Mouse (Mus musculus): ENCODE results near the gene Fhit. TPM values are rescaled to one million over a fixed set of nuclear protein-coding genes. Genes with fewer than 3 reads are reported as not detected.
A peak's percentile ranks its signal among the peaks of the same experiment; 100 is the strongest.

Gene Fhit
- polyA plus RNA-seq, 1 experiment from 2014 or later, result 8.1 TPM

DNA sequence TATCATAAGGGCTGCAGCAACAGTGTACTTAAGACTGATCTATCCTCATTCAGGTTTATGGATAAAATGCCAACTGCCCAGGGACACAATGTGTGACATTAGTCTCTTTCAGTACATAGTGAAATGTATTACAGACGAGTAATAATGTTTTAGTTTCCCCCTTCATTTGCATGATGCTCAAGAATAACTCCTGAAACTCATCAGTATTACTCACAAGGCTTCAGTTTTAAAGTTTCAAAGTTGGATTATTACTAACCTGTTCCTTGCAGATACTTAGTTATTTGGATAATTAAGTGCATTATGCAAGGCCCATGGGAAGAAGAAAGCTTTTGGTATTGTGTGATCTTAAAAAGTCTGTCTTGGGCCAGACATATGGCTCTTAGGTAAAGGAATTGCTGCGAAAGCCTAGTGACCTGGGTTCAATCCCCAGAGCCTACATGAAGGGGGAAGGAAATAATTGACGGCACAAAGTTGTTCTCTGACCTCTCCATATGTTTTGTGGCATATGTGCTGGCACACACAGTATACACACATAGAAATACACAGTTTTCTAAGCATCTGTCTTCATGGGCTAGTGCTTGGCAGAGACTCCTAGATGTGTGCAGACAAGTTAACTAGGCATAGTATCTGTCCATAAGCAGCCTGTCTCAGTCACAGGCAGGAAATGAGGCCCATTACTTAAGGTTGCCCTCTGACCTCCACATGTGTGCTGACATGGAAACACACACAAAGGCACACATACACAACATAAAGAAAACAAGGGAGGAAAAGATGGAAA, 287.1 kb downstream of the Fhit start:
- no peak overlapping the region for H3K9ac ChIP-seq (ENCODE audit: low read length)
- 0 out of 2 replicates have a peak, but pooled peaks have one; percentile 55 for ATAC-seq

DNA sequence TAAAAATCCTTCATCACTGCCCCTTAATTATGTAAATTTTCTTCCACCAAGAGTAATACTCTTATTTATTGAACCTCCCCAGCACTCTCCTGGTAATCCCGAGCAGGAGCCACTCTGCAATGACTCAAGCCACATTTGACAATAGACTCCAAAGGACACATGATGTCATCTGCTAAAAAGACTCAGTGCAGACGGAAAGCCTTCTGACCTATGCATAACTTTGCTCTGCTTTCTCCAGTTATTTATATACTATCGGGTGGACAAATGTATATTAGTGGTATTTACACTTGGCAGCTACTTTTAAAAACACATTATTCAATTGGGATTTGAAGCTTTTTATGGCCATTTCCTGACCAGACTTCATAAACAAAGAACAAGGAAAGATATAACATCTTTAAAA, 304.2 kb downstream of the Fhit start:
- no peak for DNase-seq (ENCODE audit: low spot score)
- Histone ChIP-seq H3K27ac (ENCODE audit: low read depth, low read length) (no peak overlapping the region), H3K9me3 (replicated peaks; ENCODE audit: control insufficient read depth, low read length) (no peaks in the 10 kb centered on the region), H3K4me1 (ENCODE audit: control insufficient read depth, insufficient read depth, low read length) (no peaks in the 10 kb centered on the region), H3K27me3 (replicated peaks; ENCODE audit: control insufficient read depth, insufficient read depth, low read length) (no peaks in the 10 kb centered on the region), H3K4me3 (ENCODE audit: low read depth, low read length) (no peak overlapping the region), H3K4me2 (ENCODE audit: low read length) (no peak overlapping the region), H3K9ac (ENCODE audit: low read length) (no peak overlapping the region), H3K36me3 (ENCODE audit: control insufficient read depth, insufficient read depth, low read length) (no peaks in the 10 kb centered on the region)
- ATAC-seq, result no peak
- 73% methylated on average over 3 of the region's 3 CpGs for WGBS

More for the DNA sequence above, 287.1 kb downstream of the Fhit start:
- H3K4me2 ChIP-seq (ENCODE audit: low read length), result no peak overlapping the region
- no peaks in the 10 kb centered on the region for H3K27me3 ChIP-seq (replicated peaks; ENCODE audit: control insufficient read depth, insufficient read depth, low read length)
- H3K4me1 ChIP-seq (ENCODE audit: control insufficient read depth, insufficient read depth, low read length), result no peaks in the 10 kb centered on the region
- no peak overlapping the region for H3K27ac ChIP-seq (ENCODE audit: low read depth, low read length)
- WGBS, result 85% methylated on average over 3 of the region's 3 CpGs
- no peaks in the 10 kb centered on the region for H3K9me3 ChIP-seq (replicated peaks; ENCODE audit: control insufficient read depth, low read length)
- DNase-seq (ENCODE audit: low spot score), result no peak
- no peak overlapping the region for H3K4me3 ChIP-seq (ENCODE audit: low read depth, low read length)
- H3K36me3 ChIP-seq (ENCODE audit: control insufficient read depth, insufficient read depth, low read length), result no peaks in the 10 kb centered on the region

DNA sequence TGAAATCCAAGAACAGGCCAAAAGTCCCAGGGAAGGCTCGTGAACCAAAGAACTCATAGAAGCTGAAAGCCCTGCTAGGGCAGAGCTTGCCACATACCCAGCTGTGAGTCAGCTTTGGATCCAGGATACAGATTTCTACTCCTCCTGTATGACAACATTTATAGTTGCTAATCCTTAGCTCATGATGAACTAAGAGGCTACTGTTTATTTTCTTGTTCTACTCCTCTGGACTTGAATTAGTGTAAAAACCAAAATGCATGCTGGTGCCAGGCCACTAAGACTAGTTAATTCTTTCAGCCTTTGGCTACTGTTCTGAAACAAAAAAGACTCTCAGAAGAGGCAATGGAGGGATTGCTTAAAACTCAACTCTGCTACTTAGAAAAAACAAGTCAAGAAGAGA, 309.9 kb downstream of the Fhit start:
- H3K9me3 ChIP-seq (replicated peaks; ENCODE audit: control insufficient read depth, low read length), result no peaks in the 10 kb centered on the region
- no peak overlapping the region for H3K27ac ChIP-seq (ENCODE audit: low read depth, low read length)
- WGBS, result 88% methylated on average over 1 of the region's 1 CpGs

DNA sequence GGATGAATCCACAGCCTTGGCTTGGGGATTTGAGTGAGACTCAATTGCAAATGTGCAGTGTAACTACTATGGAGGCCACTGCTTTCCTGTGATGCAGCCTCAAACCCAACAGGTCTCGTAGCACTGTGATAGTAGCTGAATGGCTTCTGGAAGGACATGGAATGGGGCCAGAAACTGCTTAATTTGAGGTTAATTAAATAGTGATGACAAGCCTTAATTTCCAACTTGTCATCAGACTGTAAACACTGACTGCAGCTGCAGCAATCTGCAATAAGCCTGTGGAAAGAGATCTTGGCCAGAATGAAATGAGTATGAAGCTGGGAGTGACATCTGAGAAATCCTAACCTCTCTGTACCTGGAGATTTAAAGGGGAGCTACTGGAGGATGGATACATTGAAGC, 325.8 kb downstream of the Fhit start:
- DNase-seq (ENCODE audit: low spot score) (peak; percentile 70), ATAC-seq (peak; percentile 44; the same call in 1 of the 2 replicates)
- Histone ChIP-seq H3K27ac (ENCODE audit: low read depth, low read length) (no peak overlapping the region), H3K4me3 (ENCODE audit: low read depth, low read length) (no peak overlapping the region), H3K4me2 (ENCODE audit: low read length) (no peak overlapping the region), H3K9ac (ENCODE audit: low read length) (no peak overlapping the region), H3K9me3 (replicated peaks; ENCODE audit: control insufficient read depth, low read length) (no peaks in the 10 kb centered on the region), H3K27me3 (replicated peaks; ENCODE audit: control insufficient read depth, insufficient read depth, low read length) (no peaks in the 10 kb centered on the region), H3K36me3 (ENCODE audit: control insufficient read depth, insufficient read depth, low read length) (no peaks in the 10 kb centered on the region), H3K4me1 (ENCODE audit: control insufficient read depth, insufficient read depth, low read length) (no peaks in the 10 kb centered on the region)
- 24% methylated on average over 1 of the region's 1 CpGs for WGBS

More for the DNA sequence above, 309.9 kb downstream of the Fhit start:
- Histone ChIP-seq H3K36me3 (ENCODE audit: control insufficient read depth, insufficient read depth, low read length) (no peaks in the 10 kb centered on the region), H3K9ac (ENCODE audit: low read length) (no peak overlapping the region), H3K4me2 (ENCODE audit: low read length) (no peak overlapping the region), H3K4me3 (ENCODE audit: low read depth, low read length) (no peak overlapping the region), H3K27me3 (replicated peaks; ENCODE audit: control insufficient read depth, insufficient read depth, low read length) (no peaks in the 10 kb centered on the region), H3K4me1 (ENCODE audit: control insufficient read depth, insufficient read depth, low read length) (no peaks in the 10 kb centered on the region)
- DNase-seq (ENCODE audit: low spot score) (no peak), ATAC-seq (no peak)

DNA sequence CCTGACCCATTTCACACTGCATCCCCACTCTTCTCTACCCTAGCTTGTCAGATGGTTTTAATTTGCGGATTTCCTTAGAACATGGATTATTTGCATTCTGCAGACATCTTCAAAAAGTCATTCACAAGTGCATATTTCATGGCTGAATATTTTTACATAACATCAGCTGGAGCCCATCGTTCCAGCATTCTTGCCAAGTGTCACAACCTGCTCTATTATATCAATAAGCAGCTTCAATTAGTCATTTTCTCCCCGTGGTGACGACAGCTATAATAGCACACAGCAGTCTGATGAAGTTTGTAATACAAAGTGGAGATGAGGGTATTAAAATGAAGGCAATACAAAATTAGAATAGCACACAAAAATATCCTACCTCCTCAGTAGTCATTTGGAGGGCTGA, 337.0 kb downstream of the Fhit start:
- peak; percentile 61; the same call in 1 of the 2 replicates for ATAC-seq
- 29% methylated on average over 4 of the region's 4 CpGs for WGBS

DNA sequence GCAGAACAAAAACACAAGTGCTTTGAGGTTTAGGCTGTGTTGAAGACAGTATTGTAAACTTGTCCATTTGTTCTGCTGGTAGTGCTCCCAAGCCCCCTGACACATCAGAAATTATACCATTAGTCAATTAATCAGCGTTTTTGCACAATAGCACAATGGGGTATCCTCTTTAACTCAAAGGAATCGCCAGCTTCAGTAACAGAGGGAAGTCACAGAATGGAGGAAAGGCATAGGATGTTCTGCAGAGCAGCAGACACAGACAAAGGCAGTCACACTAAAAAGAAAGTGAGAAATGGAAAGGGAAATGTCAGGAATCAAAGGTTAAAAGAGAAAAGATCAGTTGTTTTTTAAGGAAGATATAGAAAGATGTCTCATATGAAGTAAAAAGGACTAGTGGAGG, 348.3 kb downstream of the Fhit start:
- Histone ChIP-seq H3K27ac (ENCODE audit: low read depth, low read length) (no peak overlapping the region; the same call in 1 of the 2 replicates), H3K4me3 (ENCODE audit: low read depth, low read length) (no peak overlapping the region), H3K27me3 (replicated peaks; ENCODE audit: control insufficient read depth, insufficient read depth, low read length) (no peaks in the 10 kb centered on the region), H3K4me2 (ENCODE audit: low read length) (no peak overlapping the region), H3K36me3 (ENCODE audit: control insufficient read depth, insufficient read depth, low read length) (no peaks in the 10 kb centered on the region), H3K9ac (ENCODE audit: low read length) (no peak overlapping the region), H3K9me3 (replicated peaks; ENCODE audit: control insufficient read depth, low read length) (no peaks in the 10 kb centered on the region), H3K4me1 (ENCODE audit: control insufficient read depth, insufficient read depth, low read length) (no peaks in the 10 kb centered on the region; the same call in 1 of the 2 replicates)
- ATAC-seq, result peak; percentile 37
- DNase-seq (ENCODE audit: low spot score), result peak; percentile 65
- WGBS, result 3% methylated on average over 2 of the region's 2 CpGs

More for the DNA sequence above, 337.0 kb downstream of the Fhit start:
- Histone ChIP-seq H3K27me3 (replicated peaks; ENCODE audit: control insufficient read depth, insufficient read depth, low read length) (no peaks in the 10 kb centered on the region), H3K9me3 (replicated peaks; ENCODE audit: control insufficient read depth, low read length) (no peaks in the 10 kb centered on the region), H3K4me2 (ENCODE audit: low read length) (no peak overlapping the region), H3K9ac (ENCODE audit: low read length) (no peak overlapping the region), H3K27ac (ENCODE audit: low read depth, low read length) (no peak overlapping the region), H3K36me3 (ENCODE audit: control insufficient read depth, insufficient read depth, low read length) (no peaks in the 10 kb centered on the region), H3K4me1 (ENCODE audit: control insufficient read depth, insufficient read depth, low read length) (no peaks in the 10 kb centered on the region), H3K4me3 (ENCODE audit: low read depth, low read length) (no peak overlapping the region)
- DNase-seq (ENCODE audit: low spot score), result peak; percentile 65

DNA sequence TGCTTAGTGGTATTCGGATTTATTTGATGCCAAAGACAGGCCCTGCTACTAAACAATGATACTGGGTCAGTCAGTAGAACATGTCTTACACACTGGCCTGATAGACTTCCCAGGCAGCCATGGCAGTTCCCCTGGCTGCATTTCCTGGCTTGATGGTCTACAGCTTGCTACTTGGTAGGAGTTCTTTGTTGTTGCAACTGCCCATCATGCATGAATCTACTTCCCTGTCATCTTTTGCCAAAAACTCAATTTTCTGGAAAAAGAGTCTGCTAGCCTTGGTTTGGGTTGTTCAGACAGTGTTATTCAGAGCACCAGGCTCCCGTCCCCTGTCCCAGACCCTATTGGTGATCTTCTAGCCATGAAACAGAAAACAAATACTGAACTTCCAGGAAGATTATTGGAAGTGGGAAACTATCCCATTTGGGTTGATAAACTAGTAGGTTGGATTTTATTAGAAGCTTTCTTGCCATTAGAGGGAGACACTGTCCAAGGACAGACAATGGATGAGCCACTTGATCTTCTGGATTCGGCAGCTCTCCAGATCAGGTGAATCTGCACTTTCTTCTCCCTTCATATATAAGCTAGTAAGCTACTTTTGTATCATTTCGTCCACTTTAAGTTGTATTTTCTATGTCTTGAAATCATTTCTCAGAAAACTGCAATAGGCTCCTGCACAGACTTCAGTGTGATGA, 363.2 kb downstream of the Fhit start:
- no peaks in the 10 kb centered on the region for H3K36me3 ChIP-seq (ENCODE audit: control insufficient read depth, insufficient read depth, low read length)
- H3K27me3 ChIP-seq (replicated peaks; ENCODE audit: control insufficient read depth, insufficient read depth, low read length), result no peaks in the 10 kb centered on the region
- no peak overlapping the region for H3K27ac ChIP-seq (ENCODE audit: low read depth, low read length)
- no peak overlapping the region for H3K9ac ChIP-seq (ENCODE audit: low read length)
- H3K4me1 ChIP-seq (ENCODE audit: control insufficient read depth, insufficient read depth, low read length), result peaks cover 7% of the 10 kb centered on the region
- ATAC-seq, result no peak
- peak; percentile 52 for DNase-seq (ENCODE audit: low spot score)
- no peak overlapping the region for H3K4me2 ChIP-seq (ENCODE audit: low read length)
- 82% methylated on average over 4 of the region's 4 CpGs for WGBS
- H3K4me3 ChIP-seq (ENCODE audit: low read depth, low read length), result no peak overlapping the region
- no peaks in the 10 kb centered on the region for H3K9me3 ChIP-seq (replicated peaks; ENCODE audit: control insufficient read depth, low read length)

DNA sequence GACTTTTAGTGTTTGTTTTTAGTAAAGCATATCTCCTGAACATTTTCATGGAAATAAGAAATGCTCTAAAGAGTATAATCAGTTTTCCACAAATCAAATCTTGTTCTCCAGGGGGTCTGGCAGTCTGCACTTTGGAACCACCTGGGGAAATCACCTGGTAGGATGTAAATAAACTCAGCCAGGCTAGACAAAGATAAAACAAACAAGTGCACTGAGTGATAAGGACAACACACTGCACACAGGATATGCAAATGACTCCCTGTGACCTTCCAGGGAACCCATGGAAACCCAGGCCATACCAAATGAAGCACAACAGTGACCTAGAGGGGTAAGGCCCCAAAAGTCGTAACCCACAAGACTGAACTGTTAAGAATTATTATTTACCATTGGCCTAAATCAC, 364.2 kb downstream of the Fhit start:
- no peaks in the 10 kb centered on the region for H3K36me3 ChIP-seq (ENCODE audit: control insufficient read depth, insufficient read depth, low read length)
- ATAC-seq, result no peak
- no peaks in the 10 kb centered on the region for H3K27me3 ChIP-seq (replicated peaks; ENCODE audit: control insufficient read depth, insufficient read depth, low read length)
- no peak overlapping the region for H3K9ac ChIP-seq (ENCODE audit: low read length)
- peaks cover 7% of the 10 kb centered on the region for H3K4me1 ChIP-seq (ENCODE audit: control insufficient read depth, insufficient read depth, low read length)
- H3K27ac ChIP-seq (ENCODE audit: low read depth, low read length), result no peak overlapping the region
- no peaks in the 10 kb centered on the region for H3K9me3 ChIP-seq (replicated peaks; ENCODE audit: control insufficient read depth, low read length)
- DNase-seq (ENCODE audit: low spot score), result no peak
- no peak overlapping the region for H3K4me2 ChIP-seq (ENCODE audit: low read length)
- 89% methylated on average over 1 of the region's 1 CpGs for WGBS
- no peak overlapping the region for H3K4me3 ChIP-seq (ENCODE audit: low read depth, low read length)

Data from forebrain, embryonic 14.5 days (tissue).